Mouse (Mus musculus) embryonic facial prominence, embryonic 10.5 days (tissue): ENCODE data around the gene Tbc1d1. TPM values are rescaled to one million over a fixed set of nuclear protein-coding genes. Genes with fewer than 3 reads are reported as not detected.

Experiments used
- DNase-seq: peaks from one replicate; pipeline ENCODE4 v3.0.0-alpha.2; 2017; ENCODE audit warnings: low spot score
- H3K27ac ChIP-seq: fragments of 300-500 bp; sonication (generic); replicated peaks from 2 replicates; pipeline ENCODE4 v1.5.1; 2016; ENCODE audit warnings: mild to moderate bottlenecking
- H3K27me3 ChIP-seq: fragments of 300-500 bp; sonication (generic); replicated peaks from 2 replicates; pipeline ENCODE4 v1.6.1; 2016; ENCODE audit warnings: low read depth, mild to moderate bottlenecking; ENCODE audit not compliant: poor library complexity, severe bottlenecking
- H3K36me3 ChIP-seq: fragments of 300-500 bp; sonication (generic); replicated peaks from 2 replicates; pipeline ENCODE4 v1.6.1; 2016; ENCODE audit warnings: mild to moderate bottlenecking, moderate library complexity
- H3K4me1 ChIP-seq: fragments of 300-500 bp; sonication (generic); 2 replicates; pipeline ENCODE4 v1.6.1; 2016
- H3K4me3 ChIP-seq: fragments of 300-500 bp; sonication (generic); 2 replicates; pipeline ENCODE4 v1.5.1; 2016; ENCODE audit warnings: mild to moderate bottlenecking, moderate library complexity
- H3K9me3 ChIP-seq: fragments of 300-500 bp; sonication (generic); 2 replicates; pipeline ENCODE4 v1.6.1; 2016; ENCODE audit warnings: mild to moderate bottlenecking
- WGBS: fragments of 180-500 bp; shearing (Covaris S2); methylation state at CpG from one replicate; pipeline ENCODE4 v1.1.7; 2016; 5-methylcytosine and 5-hydroxymethylcytosine counted together
- polyA plus RNA-seq: library from polyadenylated mRNA; unstranded; fragments of >200 nt; fragmentation: Nextera tagmentation; extraction: Ambion mirVana; gene quantifications from 2 replicates; pipeline ENCODE4 v1.2.1, GENCODE M21; 2016

Gene Tbc1d1
- polyA plus RNA-seq, 1 experiment from 2014 or later, result 32.9 TPM

DNA sequence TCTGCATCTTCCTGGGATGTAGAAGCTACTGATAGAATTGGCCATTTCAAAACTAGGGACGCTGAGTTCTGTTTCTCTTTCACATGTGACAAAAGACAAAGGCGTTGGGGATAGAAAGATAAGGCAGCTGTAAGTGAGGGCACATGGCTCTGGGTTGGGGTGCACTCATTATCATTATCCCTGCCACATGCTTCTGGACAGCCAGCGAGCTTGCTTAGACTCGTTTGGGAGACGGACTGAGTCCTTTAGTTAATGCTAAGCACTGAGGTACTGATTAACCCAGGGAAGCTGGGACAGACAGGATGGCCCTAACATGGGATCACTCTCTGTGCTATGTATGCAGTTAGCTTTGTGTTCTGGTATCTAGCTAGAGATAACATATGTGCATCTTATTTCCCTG, 95.3 kb downstream of the Tbc1d1 start:
- Histone ChIP-seq H3K4me1 (peaks cover 19% of the 10 kb centered on the region), H3K4me3 (no peak overlapping the region), H3K27me3 (no peaks in the 10 kb centered on the region), H3K36me3 (peaks cover 2% of the 10 kb centered on the region; the same call in 1 of the 2 replicates), H3K27ac (no peak overlapping the region), H3K9me3 (no peaks in the 10 kb centered on the region)
- 82% methylated on average over 5 of the region's 5 CpGs for WGBS
- DNase-seq, result no peak

GRCm38 (mm10) chr5:64254278-64254677, 98.2 kb downstream of the Tbc1d1 start:
- no peak for DNase-seq
- H3K36me3 ChIP-seq, result peaks cover 23% of the 10 kb centered on the region
- H3K27me3 ChIP-seq, result no peaks in the 10 kb centered on the region
- no peak overlapping the region for H3K27ac ChIP-seq
- H3K4me3 ChIP-seq, result no peak overlapping the region
- no peaks in the 10 kb centered on the region for H3K9me3 ChIP-seq
- whole genome bisulfite sequencing, result 41% methylated on average over 3 of the region's 3 CpGs
- H3K4me1 ChIP-seq, result peaks cover 19% of the 10 kb centered on the region

DNA sequence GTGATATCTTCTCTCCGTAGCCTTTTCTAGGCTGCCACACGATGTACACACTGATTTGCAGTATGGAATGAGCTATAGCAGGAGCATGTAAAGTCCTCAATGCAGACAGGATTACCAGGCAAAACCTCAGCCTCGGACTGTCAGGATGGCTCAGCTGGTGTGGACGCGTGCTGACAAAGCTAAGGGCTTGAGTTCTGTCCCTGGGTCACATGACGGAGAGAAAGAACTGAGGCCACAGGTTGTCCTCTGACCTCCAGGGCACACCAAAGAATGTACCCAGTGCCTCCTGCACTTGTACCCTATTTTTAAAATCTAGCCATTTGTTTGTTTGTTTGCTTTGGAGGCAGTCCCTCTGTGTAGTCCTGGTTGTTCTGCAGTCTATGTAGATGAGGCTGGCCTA, 98.9 kb downstream of the Tbc1d1 start:
- 59% methylated on average over 6 of the region's 6 CpGs for WGBS
- H3K4me1 ChIP-seq, result peaks cover 19% of the 10 kb centered on the region
- peaks cover 23% of the 10 kb centered on the region for H3K36me3 ChIP-seq
- H3K4me3 ChIP-seq, result no peak overlapping the region
- no peaks in the 10 kb centered on the region for H3K9me3 ChIP-seq
- DNase-seq, result no peak
- no peaks in the 10 kb centered on the region for H3K27me3 ChIP-seq
- no peak overlapping the region for H3K27ac ChIP-seq

DNA sequence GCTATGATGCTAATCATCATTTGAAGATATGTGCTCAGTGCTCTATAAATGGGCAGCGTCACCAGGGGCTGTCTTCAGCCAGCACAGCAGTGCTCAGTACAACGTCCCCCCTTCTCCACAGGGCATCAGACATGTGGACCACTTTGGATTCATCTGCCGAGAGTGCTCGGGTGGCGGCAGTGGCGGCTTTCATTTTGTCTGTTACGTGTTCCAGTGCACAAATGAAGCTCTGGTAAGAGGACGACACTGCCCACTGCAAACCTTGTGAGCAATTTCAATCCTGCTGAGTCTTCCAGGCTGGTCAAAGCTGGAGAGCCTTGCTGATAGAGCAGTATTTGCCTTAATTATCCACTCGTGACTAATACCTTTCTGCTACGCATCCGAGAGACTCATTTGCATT, 107.2 kb downstream of the Tbc1d1 start:
- WGBS, result 88% methylated on average over 11 of the region's 11 CpGs
- Histone ChIP-seq H3K27ac (no peak overlapping the region), H3K27me3 (no peaks in the 10 kb centered on the region), H3K4me1 (no peaks in the 10 kb centered on the region), H3K4me3 (no peak overlapping the region), H3K36me3 (peaks cover 29% of the 10 kb centered on the region), H3K9me3 (no peaks in the 10 kb centered on the region)
- no peak for DNase-seq

DNA sequence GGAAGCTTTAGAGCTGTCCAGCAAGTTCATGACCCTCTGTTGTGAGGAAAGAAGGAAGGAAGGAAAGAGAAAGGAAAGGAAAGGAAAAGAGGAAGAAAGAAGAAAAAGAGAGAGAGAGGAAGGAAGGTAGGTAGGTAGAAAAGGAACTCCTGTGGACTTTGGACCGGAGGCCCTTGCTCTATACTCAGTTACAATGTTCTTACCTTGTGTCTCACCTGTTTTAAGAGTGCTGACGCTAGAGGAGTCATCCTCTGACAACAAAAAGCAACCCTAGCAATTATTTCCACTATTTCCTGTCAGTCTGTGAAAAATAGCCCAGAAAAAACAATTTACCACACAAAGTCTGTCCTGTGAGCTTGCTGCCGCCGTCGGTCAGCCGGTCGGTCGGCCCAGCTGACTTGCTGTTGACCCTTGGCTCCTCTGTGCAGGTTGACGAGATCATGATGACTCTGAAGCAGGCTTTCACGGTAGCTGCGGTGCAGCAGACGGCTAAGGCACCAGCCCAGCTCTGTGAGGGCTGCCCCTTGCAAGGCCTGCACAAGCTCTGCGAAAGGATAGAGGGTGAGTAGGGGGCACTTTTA, 107.9 kb downstream of the Tbc1d1 start:
- Histone ChIP-seq H3K4me1 (no peaks in the 10 kb centered on the region), H3K4me3 (no peak overlapping the region), H3K27ac (no peak overlapping the region), H3K9me3 (no peaks in the 10 kb centered on the region), H3K27me3 (no peaks in the 10 kb centered on the region), H3K36me3 (peaks cover 23% of the 10 kb centered on the region)
- DNase-seq, result no peak
- 74% methylated on average over 13 of the region's 13 CpGs for WGBS

DNA sequence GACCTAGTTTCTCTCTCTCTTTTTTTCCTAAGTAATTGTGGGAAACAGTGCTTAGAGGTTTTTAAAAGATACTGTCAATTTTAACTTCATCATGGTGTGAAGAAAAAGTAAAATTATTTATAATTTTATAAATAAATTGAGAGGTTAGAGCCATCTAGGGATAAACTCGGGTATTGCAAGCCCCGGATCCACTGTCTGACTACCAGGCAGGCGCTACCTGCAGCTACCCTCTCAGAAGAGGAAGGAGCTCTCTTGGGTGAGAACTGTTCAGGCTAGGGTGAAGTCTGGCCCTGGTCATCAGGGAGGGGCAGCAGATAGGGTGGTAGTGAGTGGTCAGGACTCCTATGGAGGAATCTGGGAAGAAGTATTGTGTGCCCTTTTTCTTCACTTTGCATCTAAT, 109.0 kb downstream of the Tbc1d1 start:
- H3K27ac ChIP-seq, result no peak overlapping the region
- DNase-seq, result no peak
- WGBS, result 30% methylated on average over 3 of the region's 3 CpGs
- peaks cover 25% of the 10 kb centered on the region for H3K36me3 ChIP-seq
- no peaks in the 10 kb centered on the region for H3K9me3 ChIP-seq
- H3K4me3 ChIP-seq, result no peak overlapping the region
- no peaks in the 10 kb centered on the region for H3K27me3 ChIP-seq
- peaks cover 8% of the 10 kb centered on the region for H3K4me1 ChIP-seq

DNA sequence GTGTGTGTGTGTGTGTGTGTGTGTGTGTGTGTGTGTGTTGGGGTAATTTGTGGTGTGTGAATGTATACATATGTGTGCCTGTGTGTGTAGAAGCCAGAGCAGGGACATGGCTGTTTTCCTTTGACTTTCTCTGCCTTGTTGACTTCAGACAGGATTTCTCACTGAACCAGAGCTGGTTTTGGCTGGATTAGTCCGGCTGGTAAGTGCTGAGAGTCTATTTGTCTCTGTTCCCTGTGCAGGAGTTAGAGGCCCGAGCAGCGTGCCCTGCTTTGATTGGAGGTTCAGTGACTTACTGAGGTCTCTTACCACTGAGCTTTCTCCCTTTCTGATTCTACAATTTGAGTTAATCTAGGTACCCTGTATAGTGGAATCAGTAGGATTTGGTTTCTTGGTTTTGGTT, 109.8 kb downstream of the Tbc1d1 start:
- Histone ChIP-seq H3K27ac (no peak overlapping the region), H3K36me3 (peaks cover 32% of the 10 kb centered on the region), H3K27me3 (no peaks in the 10 kb centered on the region), H3K4me1 (peaks cover 8% of the 10 kb centered on the region), H3K4me3 (no peak overlapping the region), H3K9me3 (no peaks in the 10 kb centered on the region)
- 81% methylated on average over 3 of the region's 3 CpGs for WGBS
- DNase-seq, result no peak

- Histone ChIP-seq H3K36me3 (peaks cover 38% of the 10 kb centered on the region), H3K4me1 (peaks cover 8% of the 10 kb centered on the region), H3K27ac (no peak overlapping the region), H3K9me3 (no peaks in the 10 kb centered on the region), H3K4me3 (no peak overlapping the region), H3K27me3 (no peaks in the 10 kb centered on the region)
- WGBS, result 91% methylated on average over 2 of the region's 2 CpGs
- no peak for DNase-seq
These were observed 110.4 kb downstream of the Tbc1d1 start for GRCm38 (mm10) chr5:64266534-64266933.

DNA sequence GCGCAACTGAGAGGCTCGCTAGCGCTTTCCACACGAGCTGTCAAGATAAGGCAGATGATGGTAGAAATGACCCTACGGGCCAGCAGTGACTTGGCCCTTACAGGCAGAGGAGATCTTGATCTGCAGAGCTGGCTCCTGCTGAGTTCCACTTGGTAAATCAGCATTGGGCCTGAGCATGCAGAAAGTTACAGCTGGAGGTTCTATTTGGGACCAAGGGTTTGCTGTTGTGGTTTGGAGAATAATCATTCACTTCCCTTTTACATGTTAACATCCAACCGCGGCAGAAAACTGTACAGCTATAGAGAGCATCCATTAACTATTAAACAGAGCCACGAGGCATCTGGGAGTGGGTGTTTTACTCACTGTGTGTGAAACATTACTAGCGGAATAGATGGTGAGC, 111.2 kb downstream of the Tbc1d1 start:
- Histone ChIP-seq H3K4me1 (peaks cover 11% of the 10 kb centered on the region), H3K4me3 (no peak overlapping the region), H3K27ac (no peak overlapping the region), H3K9me3 (no peaks in the 10 kb centered on the region), H3K27me3 (no peaks in the 10 kb centered on the region), H3K36me3 (peaks cover 46% of the 10 kb centered on the region)
- 94% methylated on average over 9 of the region's 9 CpGs for WGBS
- DNase-seq, result no peak

DNA sequence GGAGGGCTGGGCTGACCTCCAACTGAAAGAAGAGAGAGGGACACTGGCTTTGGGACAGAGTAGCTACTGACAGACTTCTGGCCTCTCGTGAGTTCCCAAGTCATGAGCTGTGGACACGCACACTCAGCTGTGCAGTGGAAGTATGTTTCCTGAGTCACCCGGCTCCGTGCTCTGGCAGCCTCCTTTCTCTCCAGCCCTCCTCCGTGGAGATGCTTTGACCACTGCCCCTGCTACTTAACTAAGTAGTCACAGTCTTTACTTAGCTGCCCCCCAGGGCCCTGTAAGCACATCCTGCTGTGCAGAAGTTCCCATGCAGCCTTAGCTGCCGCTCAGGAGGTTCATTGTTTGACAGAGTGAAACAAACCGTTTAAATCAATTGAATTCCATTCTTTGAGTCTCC, 113.6 kb downstream of the Tbc1d1 start:
- Histone ChIP-seq H3K36me3 (peaks cover 48% of the 10 kb centered on the region), H3K27me3 (no peaks in the 10 kb centered on the region), H3K9me3 (no peaks in the 10 kb centered on the region), H3K4me3 (no peak overlapping the region), H3K4me1 (peaks cover 11% of the 10 kb centered on the region), H3K27ac (0 out of 2 replicates have a peak overlapping the region, but pooled peaks have one; percentile 15)
- 26% methylated on average over 7 of the region's 7 CpGs for WGBS
- no peak for DNase-seq

- no peak overlapping the region for H3K4me3 ChIP-seq
- H3K27ac ChIP-seq, result no peak overlapping the region
- no peaks in the 10 kb centered on the region for H3K9me3 ChIP-seq
- no peaks in the 10 kb centered on the region for H3K27me3 ChIP-seq
- WGBS, result 89% methylated on average over 1 of the region's 1 CpGs
- DNase-seq, result no peak
- H3K36me3 ChIP-seq, result peaks cover 62% of the 10 kb centered on the region
- peaks cover 11% of the 10 kb centered on the region for H3K4me1 ChIP-seq
These were observed 117.4 kb downstream of the Tbc1d1 start for GRCm38 (mm10) chr5:64273517-64273916.

GRCm38 (mm10) chr5:64274296-64274695, 118.2 kb downstream of the Tbc1d1 start:
- 86% methylated on average over 9 of the region's 9 CpGs for WGBS

GRCm38 (mm10) chr5:64274738-64275451, 118.8 kb downstream of the Tbc1d1 start:
- Histone ChIP-seq H3K9me3 (no peaks in the 10 kb centered on the region), H3K27ac (no peak overlapping the region), H3K4me1 (peaks cover 6% of the 10 kb centered on the region), H3K27me3 (no peaks in the 10 kb centered on the region), H3K36me3 (peaks cover 75% of the 10 kb centered on the region), H3K4me3 (no peak overlapping the region)
- DNase-seq, result peak; percentile 36
- 39% methylated on average over 17 of the region's 17 CpGs for WGBS

More at GRCm38 (mm10) chr5:64274296-64274695, 118.2 kb downstream of the Tbc1d1 start:
- Histone ChIP-seq H3K36me3 (peaks cover 69% of the 10 kb centered on the region), H3K4me1 (peaks cover 11% of the 10 kb centered on the region), H3K9me3 (no peaks in the 10 kb centered on the region), H3K4me3 (no peak overlapping the region), H3K27ac (no peak overlapping the region), H3K27me3 (no peaks in the 10 kb centered on the region)
- DNase-seq, result no peak
